Mouse (Mus musculus): ENCODE measurements around the gene Pi4kb.

Gene Pi4kb

DNA sequence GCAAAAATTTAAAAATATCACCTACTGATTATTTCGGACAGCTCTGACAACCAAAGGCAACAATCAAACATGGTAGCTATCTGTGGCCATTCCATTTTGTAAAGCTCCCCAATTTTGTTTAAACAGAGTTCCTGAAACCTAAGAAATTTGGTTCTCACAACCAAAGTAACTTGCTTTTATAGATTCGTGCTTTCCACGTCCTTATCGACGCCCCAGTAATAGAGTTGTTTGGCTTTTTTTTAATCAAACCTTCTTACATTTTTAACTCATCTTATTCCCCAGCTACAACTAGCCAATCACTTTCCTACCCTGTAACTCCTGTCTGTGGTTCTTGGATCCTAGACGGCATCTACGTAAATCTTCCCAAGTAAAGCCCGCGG, 21.2 kb upstream of the Pi4kb start:
- in situ Hi-C loops (cut with MboI, MseI), result no loop called here

DNA sequence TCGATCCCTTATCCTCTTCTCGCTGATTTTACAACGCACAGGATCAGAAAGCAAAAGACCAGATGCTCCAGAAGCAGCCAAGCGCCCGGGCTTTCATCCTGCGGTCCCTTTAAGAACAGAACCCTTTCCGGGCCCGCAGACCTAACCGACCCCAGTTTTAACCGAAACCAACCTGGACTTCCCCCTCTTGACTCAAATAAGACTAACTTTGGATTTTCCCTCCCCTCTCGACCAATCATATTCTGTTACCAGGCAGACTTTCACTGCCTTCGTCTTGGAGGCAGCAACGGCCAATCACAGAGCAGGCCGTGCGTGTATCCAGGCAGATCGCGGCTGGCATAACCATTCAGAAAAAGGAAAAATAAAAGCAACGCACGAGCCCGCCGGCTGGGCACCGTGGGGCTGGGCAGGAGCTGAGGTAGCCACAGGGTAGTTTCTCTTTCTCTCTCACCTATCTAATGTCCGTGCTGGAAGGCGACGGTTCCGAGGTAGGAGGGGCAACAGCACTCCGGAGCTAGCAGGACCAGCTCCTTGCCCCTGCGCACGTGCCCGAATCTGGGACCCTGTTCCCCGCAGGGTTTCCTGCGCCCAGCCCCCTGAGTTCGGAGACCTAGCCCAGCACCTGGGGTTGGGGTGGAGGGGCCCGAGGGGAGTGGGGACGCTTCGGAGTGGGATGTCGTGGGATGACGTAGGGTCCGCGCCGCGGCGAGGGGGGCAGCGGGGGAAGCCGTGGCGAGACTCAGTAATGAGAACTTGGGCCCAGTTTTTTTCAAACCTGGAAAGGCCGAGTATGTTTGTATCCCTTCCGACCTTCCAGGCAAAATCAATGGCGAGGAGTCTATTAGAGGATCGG, 20.5 kb upstream of the Pi4kb start, which contains the start of gene Rfx5:
TSS of gene Rfx5 (plus strand) at position 312 of the 853 bp plus-strand sequence.
- in situ Hi-C loops (cut with MboI, MseI), result no loop called here

DNA sequence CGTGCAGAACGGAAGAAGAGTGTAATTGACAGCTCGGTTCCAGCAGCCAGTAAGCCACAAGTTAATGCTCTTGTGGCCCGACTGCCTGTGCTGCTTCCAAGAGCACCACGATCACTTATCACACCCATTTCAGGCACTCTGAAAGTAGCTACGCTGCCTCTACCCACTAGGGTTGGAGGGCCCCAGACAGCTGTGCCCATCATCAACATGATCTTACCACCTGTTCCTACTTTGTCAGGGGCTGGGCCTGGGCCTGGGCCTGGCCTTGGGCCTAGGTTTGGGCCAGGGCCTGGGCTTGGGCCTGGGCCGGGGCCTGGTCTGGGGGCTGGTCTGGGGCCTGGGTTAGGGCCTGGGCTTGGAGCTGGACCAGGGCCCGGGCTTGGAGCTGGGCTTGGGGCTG, 16.2 kb upstream of the Pi4kb start:
- in situ Hi-C loops (cut with MboI, MseI), result loop anchor here in 1 of 2 experiments (5.0 kb wide), 1 partner anchor 39 kb away; no protein-coding TSS in a partner anchor

DNA sequence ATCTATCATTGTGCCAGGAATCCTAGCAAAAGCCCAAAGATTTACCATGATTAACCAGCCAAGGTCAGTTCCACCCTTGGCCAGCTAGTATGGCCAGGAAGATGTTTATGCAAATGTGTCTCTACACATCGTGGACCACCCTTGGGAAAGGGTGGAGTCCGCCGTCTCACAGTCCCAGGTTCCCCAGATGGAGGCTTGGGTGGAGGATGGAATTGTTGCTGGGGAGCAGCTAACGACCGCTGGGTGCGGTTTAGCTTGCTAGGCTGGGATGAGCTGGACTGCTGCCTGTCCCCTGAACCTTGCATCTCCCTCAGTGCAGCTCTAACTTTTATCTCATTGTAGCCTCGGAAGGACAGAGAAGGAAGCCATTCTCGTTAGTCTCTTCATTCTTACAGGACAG, 14.7 kb upstream of the Pi4kb start:
- in situ Hi-C loops (cut with MboI, MseI), result loop anchor here in 1 of 2 experiments (5.0 kb wide), 1 partner anchor 37 kb away; no protein-coding TSS in a partner anchor

DNA sequence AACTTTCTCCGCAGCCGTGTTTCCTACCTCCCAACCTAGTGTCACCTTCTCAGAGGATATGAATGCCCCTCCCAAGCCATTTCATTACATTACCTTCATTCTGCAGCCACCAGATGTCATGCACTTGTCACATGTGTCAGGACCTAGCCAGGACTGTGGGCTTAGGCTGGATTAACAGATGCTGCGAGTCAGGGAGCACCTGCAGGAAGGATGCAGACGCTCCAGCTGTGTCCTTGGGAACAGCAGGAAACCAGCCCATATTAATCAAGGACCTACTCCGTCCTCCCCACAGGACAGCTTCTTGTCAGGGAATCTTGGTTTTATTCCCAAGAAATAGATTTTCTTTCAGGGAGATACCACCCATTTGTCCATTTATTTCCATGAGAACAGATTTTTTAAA, 14.2 kb upstream of the Pi4kb start:
- in situ Hi-C loops (cut with MboI, MseI), result no loop called here

DNA sequence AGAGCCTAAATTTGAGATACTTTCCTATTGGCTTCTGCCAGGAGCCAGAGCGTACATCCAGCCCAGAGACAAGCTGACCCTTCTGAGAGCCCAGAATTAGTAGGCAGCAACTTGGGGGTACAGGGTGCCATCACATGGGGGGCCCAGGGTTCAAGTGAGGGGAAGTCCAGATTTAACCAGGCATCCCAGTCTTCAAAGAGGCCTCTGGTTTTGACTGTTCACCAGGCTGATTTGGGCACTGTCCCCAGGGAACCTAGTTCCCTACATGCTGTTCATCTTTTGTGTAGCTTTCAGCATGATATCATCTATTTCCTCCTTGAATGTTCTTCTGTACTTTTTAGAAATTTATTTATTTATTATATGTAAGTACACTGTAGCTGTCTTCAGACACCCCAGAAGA, 9.5 kb upstream of the Pi4kb start:
- in situ Hi-C loops (cut with MboI, MseI), result no loop called here

DNA sequence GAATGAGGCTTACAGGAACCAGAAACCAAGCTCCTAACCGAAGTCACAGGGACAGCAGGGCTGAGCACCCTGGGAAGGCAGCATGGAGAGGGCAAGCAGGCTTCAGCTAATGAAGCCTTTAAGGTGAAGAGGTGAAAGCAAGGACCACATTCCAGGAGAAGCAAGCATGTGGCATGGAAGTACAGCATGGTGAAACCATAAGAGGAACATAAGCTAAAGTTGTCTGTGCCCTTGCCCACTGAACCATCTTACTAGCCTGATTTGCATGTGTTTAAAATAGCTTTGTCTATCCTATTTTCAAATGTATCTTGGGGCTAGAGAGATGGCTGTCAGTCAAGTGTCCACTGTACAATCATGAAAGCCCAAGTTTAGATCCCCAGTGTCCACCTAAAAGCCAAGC, 8.7 kb upstream of the Pi4kb start:
- in situ Hi-C loops (cut with MboI, MseI), result no loop called here

DNA sequence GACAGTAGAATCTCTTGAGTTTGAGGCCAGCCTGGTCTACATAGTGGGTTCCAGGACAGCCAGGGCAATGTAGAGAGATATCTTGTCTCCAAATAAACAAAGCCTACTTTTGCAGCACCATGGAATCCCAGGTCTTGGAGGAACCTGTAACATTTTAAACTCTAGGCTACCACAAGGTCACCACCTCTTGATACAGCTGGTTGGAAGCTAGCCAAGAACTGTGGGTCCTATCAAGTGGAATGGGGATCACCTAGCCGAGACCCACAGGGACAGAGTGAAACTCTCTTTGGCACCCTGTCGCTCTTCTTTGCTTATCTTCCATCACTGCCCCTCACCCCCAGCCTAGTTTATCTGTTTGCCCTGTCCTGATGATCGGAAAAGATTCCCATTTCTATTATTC, 2.0 kb upstream of the Pi4kb start:
- in situ Hi-C loops (cut with MboI, MseI), result no loop called here

DNA sequence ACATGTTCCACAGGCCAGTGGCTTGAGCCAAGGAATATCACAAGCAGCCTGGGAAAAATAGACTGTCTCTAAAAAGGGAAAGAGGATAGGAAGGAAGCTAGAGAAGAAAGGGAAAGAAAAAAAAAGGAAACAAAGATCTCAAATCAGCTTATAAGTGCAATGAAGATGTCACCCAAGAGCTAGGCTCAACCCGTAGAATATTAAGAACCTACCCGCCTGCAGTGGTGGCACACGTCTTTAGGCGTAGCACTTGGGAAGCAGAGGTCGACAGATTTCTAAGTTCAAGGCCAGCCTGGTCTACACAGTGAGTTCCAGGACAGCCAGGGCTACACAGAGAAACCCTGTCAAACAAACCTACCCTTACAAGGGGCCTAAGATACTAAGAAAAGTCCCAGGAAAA, 911 bp upstream of the Pi4kb start:
- in situ Hi-C loops (cut with MboI, MseI), result no loop called here

DNA sequence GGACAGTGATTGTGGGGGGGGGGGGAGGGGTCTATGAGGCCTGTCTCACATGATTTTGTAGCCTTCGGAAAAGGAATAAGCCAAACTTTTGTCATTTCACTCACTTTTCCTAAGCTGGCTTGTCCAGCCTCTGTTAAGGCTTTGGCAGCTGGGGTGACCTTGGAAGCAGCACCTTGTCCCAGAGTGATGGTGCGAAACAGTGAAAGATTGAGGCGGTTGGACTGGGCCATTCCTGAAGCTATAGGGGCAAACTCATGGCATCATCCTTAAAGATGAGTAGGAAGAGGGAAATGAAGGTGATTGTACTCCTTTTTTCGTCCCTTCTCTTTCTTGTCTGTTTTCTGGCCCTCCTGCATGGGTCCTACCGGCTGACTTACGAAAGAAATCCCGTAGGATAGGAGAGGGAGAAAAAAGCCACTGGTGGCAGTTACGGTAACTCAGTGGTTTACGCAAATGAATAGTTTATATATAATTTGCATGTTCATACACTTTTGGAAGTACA, 454 bp upstream of the Pi4kb start:
- in situ Hi-C loops (cut with MboI, MseI), result no loop called here

DNA sequence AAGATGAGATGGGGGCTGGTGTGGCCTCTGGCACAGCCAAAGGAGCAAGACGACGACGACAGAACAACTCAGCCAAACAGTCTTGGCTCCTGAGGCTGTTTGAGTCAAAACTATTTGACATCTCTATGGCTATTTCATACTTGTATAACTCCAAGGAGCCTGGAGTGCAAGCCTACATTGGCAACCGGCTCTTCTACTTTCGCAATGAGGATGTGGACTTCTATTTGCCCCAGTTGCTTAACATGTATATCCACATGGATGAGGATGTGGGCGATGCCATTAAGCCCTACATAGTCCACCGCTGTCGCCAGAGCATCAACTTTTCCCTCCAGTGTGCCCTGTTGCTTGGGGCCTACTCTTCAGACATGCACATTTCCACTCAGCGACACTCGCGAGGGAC, 9.8 kb downstream of the Pi4kb start:
- in situ Hi-C loops (cut with MboI, MseI), result no loop called here

DNA sequence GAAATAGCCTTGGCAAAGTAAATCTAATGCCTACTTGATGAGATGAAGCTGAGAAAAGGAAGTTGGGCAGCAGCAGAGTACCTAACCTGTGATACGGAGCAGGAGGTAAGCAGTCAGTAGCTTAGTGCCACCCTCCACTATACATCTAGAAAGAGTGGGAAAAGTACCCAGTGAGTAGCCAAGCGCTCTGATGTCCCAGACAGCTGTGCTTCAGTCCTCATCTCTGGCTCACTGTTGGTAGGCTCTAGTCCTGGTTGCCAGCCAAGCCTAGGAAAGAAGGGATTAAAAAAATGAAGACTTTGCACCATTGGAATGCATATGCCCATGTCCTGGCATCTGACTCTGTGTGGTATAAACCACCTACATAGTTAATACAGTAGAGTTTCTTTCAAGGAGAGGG, 11.0 kb downstream of the Pi4kb start:
- in situ Hi-C loops (cut with MboI, MseI), result no loop called here

DNA sequence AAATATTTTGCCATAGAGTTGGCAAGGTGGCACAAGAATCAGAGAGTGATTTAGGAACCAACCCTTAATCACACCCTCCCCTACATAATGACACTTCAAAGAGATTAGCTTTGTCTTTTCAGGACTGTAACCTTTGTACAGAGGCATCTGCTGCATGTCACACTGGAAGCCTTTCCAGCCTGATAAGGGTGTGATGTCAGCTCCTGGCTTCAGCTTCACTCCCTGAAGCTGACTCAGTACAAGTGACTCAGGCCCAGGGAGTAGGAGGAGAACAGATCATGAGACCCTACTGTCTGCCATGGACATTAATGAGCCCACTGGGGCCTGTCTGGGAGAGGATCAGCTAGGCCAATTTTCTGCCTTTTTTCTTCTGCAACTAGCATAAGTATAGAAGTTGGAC, 13.0 kb downstream of the Pi4kb start:
- in situ Hi-C loops (cut with MboI, MseI), result no loop called here

DNA sequence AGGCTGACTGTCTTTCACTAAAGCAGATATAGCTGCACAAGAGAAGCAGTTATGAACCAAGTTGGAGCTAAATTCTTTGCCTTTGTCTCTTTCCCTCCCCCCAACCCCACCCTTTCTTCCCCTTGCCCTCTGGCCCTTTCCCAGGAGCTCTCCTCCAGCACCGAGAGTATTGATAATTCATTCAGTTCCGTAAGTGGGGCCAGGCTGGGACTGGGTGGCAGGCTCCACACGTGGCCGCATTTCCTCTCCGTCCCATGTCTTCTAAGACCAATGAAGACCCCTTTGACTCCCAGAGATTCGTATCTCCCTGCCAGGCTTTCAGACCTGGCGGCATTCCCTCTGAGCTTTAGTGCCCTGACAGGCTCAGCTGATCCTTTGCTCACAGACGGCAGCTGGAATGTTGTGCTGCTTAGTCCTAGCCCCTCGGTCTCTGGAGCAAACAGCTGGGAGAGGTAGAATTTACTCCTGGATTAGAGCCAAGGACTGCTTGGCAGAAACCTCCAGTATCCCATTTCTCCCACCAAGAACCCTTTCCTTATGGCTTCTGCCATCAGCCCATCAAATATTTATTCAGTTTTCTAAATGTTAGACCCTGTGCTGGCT, 14.7 kb downstream of the Pi4kb start:
- in situ Hi-C loops (cut with MboI, MseI), result no loop called here

DNA sequence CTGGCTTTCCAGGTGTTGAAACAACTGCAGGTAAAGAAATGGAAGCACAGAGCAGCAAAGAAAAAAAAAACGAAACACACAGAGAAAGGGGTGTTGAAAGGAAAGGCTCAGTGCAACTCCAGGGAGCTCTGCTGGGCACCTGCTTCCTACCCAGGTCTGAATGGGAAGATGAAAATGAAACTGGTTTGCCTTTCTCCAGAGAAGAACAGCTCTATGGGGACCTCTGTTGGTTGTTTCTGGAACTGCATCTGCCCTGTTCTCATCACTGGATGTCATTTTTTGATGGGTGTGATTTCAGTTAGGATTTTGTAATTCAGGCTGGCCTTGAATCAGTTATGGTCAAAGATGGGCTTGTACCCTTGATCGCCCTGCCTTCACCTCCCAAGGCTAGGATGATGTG, 22.4 kb downstream of the Pi4kb start:
- in situ Hi-C loops (cut with MboI, MseI), result loop anchor here (5.0 to 10.0 kb wide), 2 partner anchors 40 to 52 kb away; no protein-coding TSS in a partner anchor

DNA sequence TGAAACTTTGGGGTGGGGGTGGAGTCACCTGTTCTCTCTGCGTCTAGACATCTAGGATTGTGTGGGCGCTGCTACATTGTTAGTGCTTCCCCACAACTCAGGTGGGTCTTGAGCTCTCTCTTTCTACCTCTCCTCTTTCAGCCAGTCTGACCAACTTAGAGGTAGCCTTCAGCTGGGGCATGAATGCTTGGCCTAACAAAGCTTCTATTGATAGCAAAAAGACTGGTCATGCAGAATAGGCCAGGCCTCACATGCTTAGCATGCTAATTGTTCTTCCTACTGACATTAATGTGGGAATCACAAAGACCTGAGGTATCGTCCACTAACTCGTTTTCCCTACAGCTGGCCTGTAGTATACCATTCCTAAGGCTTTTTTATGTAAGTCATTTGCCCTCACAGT, 28.0 kb downstream of the Pi4kb start:
- in situ Hi-C loops (cut with MboI, MseI), result loop anchor here in 1 of 2 experiments (10.0 kb wide), 1 partner anchor 1882 kb away; no protein-coding TSS in a partner anchor

DNA sequence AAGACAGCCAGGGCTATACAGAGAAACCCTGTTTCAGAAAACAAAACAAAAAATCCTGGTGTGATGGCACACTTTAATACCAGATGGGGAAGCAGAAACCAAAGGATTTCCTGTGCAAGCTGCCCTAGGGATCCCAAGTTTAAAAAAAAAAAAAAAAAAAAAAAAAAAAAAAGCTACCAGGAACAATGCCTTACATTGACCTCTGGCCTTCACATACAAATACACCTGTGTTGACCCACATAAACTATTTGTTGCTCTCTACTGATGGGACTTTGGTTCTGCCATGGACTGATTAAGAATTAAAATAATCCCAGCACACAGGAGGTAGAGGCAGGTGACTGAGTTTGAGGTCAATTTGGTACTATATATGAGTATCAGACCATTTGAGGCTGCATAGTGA, 28.7 kb downstream of the Pi4kb start:
- in situ Hi-C loops (cut with MboI, MseI), result loop anchor here in 1 of 2 experiments (10.0 kb wide), 1 partner anchor 1882 kb away; no protein-coding TSS in a partner anchor

DNA sequence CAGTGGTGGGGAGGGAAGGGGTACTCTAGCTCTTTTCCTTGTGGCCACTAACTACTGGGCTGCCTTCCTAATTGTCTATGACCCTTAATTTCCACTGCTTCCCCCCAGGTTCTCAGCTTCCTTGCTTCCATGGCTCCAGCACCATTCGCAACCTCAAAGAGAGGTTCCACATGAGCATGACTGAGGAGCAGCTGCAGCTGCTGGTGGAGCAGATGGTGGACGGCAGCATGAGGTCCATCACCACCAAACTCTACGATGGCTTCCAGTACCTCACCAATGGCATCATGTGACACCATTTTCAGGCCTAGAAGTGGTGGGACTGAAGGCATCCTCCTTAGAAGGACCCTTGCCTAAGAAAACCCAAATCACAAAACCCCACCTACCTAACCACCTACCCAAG, 31.1 kb downstream of the Pi4kb start:
- in situ Hi-C loops (cut with MboI, MseI), result loop anchor here in 1 of 2 experiments (10.0 kb wide), 1 partner anchor 1879 kb away; no protein-coding TSS in a partner anchor

DNA sequence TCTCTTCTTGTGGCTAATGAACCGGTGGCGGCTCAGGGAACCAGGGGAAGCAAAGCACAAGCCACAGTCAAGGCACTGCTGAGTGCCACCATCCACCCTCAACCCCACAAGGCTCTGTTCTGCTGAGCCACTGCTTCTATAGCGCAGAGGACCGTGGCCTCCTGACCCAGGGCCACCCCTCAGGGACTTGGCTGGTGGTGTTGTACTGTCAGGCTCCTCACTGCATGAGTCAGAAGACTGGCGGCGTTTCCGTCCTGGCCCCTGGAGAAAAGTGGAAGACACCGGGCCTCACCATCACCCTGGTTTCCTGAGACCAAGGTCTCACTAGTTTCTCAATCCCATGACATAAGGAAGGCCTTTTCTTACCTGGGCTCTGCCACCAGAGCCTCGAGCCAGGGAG, 33.2 kb downstream of the Pi4kb start:
- in situ Hi-C loops (cut with MboI, MseI), result loop anchor here in 1 of 2 experiments (10.0 kb wide), 1 partner anchor 1877 kb away; no protein-coding TSS in a partner anchor

DNA sequence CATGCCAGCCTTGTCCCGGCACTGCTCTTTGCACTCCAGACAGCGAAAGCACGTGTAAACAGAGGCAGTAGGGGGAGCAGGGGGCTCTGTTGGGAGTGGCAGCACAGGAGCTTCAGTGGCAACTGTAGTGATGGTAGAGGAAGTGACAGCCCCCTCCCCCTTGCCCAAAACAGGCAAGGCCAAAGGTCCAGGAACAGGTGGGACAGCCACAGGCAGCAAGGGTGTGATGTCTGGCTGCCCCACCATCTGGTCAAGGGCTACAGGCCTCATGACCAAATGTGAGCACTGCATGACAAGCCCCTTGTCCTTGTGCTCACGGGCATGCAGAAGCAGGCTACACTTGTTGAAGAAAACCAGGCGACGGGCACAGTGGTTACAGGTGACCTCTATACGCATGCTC, 35.9 kb downstream of the Pi4kb start:
- in situ Hi-C loops (cut with MboI, MseI), result no loop called here

DNA sequence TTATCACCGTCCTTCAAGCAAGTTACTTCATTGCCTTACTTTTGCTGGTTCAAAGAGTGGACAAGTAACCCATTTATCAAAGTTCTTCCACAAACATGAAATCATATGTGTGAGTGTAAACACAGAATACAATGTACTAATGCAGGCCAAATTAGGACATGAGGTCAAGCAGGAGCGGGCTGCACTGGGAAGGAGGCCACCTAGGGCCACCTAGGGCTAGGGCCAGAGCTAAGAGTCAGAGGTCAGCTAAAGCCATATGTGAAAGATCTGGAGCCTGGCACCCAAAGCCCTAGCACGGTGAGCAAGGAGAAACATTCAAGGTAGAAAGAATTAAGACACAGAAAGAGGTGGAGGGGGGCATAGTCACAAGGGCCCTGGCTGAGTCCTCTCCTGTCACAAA, 38.5 kb downstream of the Pi4kb start:
- in situ Hi-C loops (cut with MboI, MseI), result no loop called here

DNA sequence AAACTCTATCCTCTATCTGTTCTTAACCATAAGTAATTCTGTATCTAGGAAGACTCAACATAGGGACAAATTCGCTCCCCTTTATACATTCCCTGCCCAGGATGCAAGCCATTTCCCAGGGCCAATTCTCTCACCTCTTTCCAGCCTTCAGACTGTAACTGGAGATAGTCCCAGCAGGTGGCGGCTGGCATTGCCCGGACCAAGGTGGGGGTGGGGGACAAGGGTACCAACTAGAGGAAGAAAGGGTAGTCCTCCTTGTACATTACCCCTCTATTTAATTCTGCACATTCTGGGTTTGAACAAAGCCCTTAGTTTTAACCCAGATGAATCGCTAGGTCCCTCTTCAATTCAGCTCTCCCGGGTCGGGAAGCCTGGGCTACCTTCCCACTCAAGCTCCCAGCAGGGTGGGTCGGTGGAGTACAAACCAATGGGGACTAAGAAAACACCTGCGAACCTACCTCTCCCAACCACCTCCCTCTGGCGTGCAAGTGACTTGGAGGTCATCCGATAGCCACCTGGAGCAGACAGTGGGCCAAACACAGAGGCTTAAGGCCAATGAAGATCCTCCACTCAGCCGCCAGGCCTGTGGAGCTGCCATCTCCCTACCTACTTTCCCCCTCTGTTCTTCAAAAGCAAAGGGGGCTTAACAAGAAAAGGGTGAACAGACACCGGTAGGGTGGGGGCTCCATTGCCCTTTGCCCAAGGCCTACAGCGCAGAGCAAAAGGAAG, 39.3 kb downstream of the Pi4kb start:
- in situ Hi-C loops (cut with MboI, MseI), result no loop called here

Data from T-helper 17 cell (primary cell).